Mouse (Mus musculus): ENCODE measurements around the gene Cdyl. TPM values are rescaled to one million over a fixed set of nuclear protein-coding genes. Genes with fewer than 3 reads are reported as not detected.

The Cdyl gene
- 1 to 10 TPM; 6.2 to 6.5 TPM for total RNA-seq (2021)
- long read RNA-seq, experiment 1, transcript Cdyl-202 (7 exons, 3,575 nt): major isoform, 11 of 12 reads
- long read RNA-seq, experiment 1, partial matches to known transcripts: 0 of 12 reads
- long read RNA-seq, experiment 1, other reads (novel, unspliced or antisense): 1 of 12 reads
- long read RNA-seq, experiment 2, partial matches to known transcripts: 0 of 8 reads
- long read RNA-seq, experiment 2, other reads (novel, unspliced or antisense): 4 of 8 reads

GRCm38 (mm10) chr13:35659406-35659985 is at the start of gene Cdyl:
TSS of gene Cdyl (plus strand) at chr13:35659833.
- intact Hi-C loops (cut with DNase I): no loop called here

GRCm38 (mm10) chr13:35610718-35611117 is 48.9 kb upstream of the Cdyl start:
- DNase-seq: no peak
- intact Hi-C loops (cut with DNase I): no loop called here

More at GRCm38 (mm10) chr13:35659406-35659985, at the start of gene Cdyl:
- no peak within 1 kb of the TSS for H3K27ac ChIP-seq
- no peak for DNase-seq
- H3K4me3 ChIP-seq: no peak within 1 kb of the TSS
- TF ChIP-seq CTCF (IDR thresholded peaks at IDR 0.05): no peak

GRCm38 (mm10) chr13:35612506-35612905 is 47.1 kb upstream of the Cdyl start:
- TF ChIP-seq CTCF (IDR thresholded peaks at IDR 0.05): no peak
- Histone ChIP-seq H3K27ac (no peak overlapping the region), H3K4me3 (no peak overlapping the region)
- DNase-seq: no peak
- intact Hi-C loops (cut with DNase I): no loop called here

More at GRCm38 (mm10) chr13:35610718-35611117, 48.9 kb upstream of the Cdyl start:
- no peak overlapping the region for H3K4me3 ChIP-seq
- H3K27ac ChIP-seq: no peak overlapping the region
- TF ChIP-seq CTCF (IDR thresholded peaks at IDR 0.05): no peak

GRCm38 (mm10) chr13:35614832-35615479 is 44.7 kb upstream of the Cdyl start:
- intact Hi-C loops (cut with DNase I): no loop called here
- Histone ChIP-seq H3K4me3 (no peak overlapping the region), H3K27ac (no peak overlapping the region)
- no peak for DNase-seq
- no peak for TF ChIP-seq CTCF (IDR thresholded peaks at IDR 0.05)

GRCm38 (mm10) chr13:35616524-35617099 is 43.0 kb upstream of the Cdyl start:
- H3K4me3 ChIP-seq: no peak overlapping the region
- no peak overlapping the region for H3K27ac ChIP-seq
- no peak for TF ChIP-seq CTCF (IDR thresholded peaks at IDR 0.05)
- no peak for DNase-seq
- intact Hi-C loops (cut with DNase I): no loop called here

GRCm38 (mm10) chr13:35619356-35619755 is 40.3 kb upstream of the Cdyl start:
- TF ChIP-seq CTCF (IDR thresholded peaks at IDR 0.05): no peak
- peak; percentile 44 for DNase-seq
- intact Hi-C loops (cut with DNase I): no loop called here

GRCm38 (mm10) chr13:35620756-35621155 is 38.9 kb upstream of the Cdyl start:
- H3K27ac ChIP-seq: no peak overlapping the region
- H3K4me3 ChIP-seq: no peak overlapping the region
- no peak for DNase-seq
- no peak for TF ChIP-seq CTCF (IDR thresholded peaks at IDR 0.05)
- intact Hi-C loops (cut with DNase I): loop anchor here (5.0 kb wide), 2 partner anchors 118 to 122 kb away; no protein-coding TSS in a partner anchor

More at GRCm38 (mm10) chr13:35619356-35619755, 40.3 kb upstream of the Cdyl start:
- H3K4me3 ChIP-seq: no peak overlapping the region
- peak overlapping the region; percentile 79 for H3K27ac ChIP-seq

GRCm38 (mm10) chr13:35624831-35625230 is 34.8 kb upstream of the Cdyl start:
- Histone ChIP-seq H3K4me3 (no peak overlapping the region), H3K27ac (no peak overlapping the region)
- TF ChIP-seq CTCF (IDR thresholded peaks at IDR 0.05): no peak
- intact Hi-C loops (cut with DNase I): loop anchor here (5.0 kb wide), 2 partner anchors 117 to 123 kb away; no protein-coding TSS in a partner anchor
- no peak for DNase-seq

GRCm38 (mm10) chr13:35625556-35625955 is 34.1 kb upstream of the Cdyl start:
- no peak overlapping the region for H3K4me3 ChIP-seq
- no peak for TF ChIP-seq CTCF (IDR thresholded peaks at IDR 0.05)
- DNase-seq: no peak
- no peak overlapping the region for H3K27ac ChIP-seq
- intact Hi-C loops (cut with DNase I): no loop called here

- no peak overlapping the region for H3K27ac ChIP-seq
- intact Hi-C loops (cut with DNase I): no loop called here
- no peak for DNase-seq
- no peak overlapping the region for H3K4me3 ChIP-seq
- no peak for TF ChIP-seq CTCF (IDR thresholded peaks at IDR 0.05)
These were observed 32.3 kb upstream of the Cdyl start for GRCm38 (mm10) chr13:35627319-35627718.

GRCm38 (mm10) chr13:35647132-35647823 is 12.4 kb upstream of the Cdyl start:
- no peak for DNase-seq
- H3K27ac ChIP-seq: no peak overlapping the region
- intact Hi-C loops (cut with DNase I): no loop called here
- TF ChIP-seq CTCF (IDR thresholded peaks at IDR 0.05): no peak
- no peak overlapping the region for H3K4me3 ChIP-seq

- no peak for TF ChIP-seq CTCF (IDR thresholded peaks at IDR 0.05)
- no peak for DNase-seq
- intact Hi-C loops (cut with DNase I): no loop called here
- H3K4me3 ChIP-seq: no peak overlapping the region
- no peak overlapping the region for H3K27ac ChIP-seq
These were observed 9.3 kb upstream of the Cdyl start for GRCm38 (mm10) chr13:35650284-35650872.

All from gastrocnemius, adult 2 months (tissue).